Mouse (Mus musculus) adrenal gland, adult (tissue): Measurements from ENCODE around the gene Zcchc17.

Experiments used
- DNase-seq, 2 experiments: peaks; one replicate each; pipeline ENCODE4 v3.0.0; 2022 to 2023; ENCODE audit warnings: low spot score in 1 of 2; ENCODE audit not compliant: inconsistent age in 2 of 2

The Zcchc17 gene

GRCm38 (mm10) chr4:130289824-130290223 is 69.9 kb downstream of the Zcchc17 start:
- DNase-seq, result no peak

DNA sequence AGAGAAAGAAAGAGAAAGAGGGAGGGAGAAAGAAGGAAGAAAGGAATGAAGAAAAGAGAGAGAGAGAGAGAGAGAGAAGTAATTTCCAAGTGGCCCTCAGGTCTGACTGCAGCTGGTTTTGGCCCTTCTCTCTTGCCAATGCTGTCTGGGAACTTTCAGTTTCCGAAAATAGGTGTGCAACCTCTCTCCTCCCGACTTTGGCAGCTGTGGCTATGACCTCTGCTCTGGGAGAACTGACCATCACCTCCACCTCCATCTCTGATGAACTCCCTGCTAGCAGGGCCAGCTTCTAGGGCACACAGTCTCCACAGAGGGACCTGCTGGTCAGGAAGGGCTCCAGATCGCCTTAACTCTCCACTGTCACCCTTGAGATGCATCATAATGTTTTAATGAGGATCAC is 73.2 kb downstream of the Zcchc17 start:
- DNase-seq, result no peak

- DNase-seq, result no peak
Measured at GRCm38 (mm10) chr4:130283826-130284225, 75.9 kb downstream of the Zcchc17 start.

DNA sequence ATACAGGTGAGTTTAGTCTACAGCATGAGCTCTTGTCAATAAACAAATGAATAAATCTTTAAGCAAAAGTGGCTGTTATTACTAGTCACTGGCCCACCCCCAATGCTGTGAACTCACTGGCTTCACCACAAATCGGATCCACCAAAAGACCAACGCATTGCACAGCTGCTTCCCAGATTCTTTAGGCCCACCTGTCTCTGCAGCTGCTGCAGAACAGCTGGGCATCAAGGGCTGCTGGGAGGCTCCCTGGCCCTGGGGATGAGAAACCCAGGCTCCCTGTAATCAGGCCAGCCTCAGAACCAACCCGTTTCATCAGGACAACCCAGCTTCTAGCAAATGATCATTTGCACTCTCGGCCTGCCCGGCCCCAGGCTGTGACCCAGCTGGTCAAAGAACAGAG is 76.9 kb downstream of the Zcchc17 start:
- DNase-seq, result no peak

DNA sequence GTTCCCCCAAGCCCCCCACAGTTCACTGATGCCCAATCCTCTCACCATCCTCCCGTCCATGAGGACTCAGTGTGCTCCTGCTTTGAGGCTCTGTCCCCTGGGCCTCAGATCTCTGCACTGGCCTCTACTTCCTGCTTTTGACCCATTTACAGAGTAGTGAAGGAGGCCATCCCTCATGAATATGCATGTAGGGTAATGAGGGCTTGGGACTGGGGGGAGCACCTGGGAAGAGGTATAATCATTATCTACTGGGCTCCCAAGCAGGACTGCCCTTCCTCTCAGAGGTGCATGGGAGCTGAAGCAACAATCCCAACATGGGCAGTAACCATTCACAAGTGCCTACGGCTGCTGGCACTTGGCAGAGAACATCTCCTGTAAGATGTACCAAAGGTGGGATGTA is 80.6 kb downstream of the Zcchc17 start, which contains the start of gene Serinc2:
Gene Serinc2 (minus strand): TSS at position 101 of the 400 bp plus-strand sequence.
- DNase-seq, result no peak

DNA sequence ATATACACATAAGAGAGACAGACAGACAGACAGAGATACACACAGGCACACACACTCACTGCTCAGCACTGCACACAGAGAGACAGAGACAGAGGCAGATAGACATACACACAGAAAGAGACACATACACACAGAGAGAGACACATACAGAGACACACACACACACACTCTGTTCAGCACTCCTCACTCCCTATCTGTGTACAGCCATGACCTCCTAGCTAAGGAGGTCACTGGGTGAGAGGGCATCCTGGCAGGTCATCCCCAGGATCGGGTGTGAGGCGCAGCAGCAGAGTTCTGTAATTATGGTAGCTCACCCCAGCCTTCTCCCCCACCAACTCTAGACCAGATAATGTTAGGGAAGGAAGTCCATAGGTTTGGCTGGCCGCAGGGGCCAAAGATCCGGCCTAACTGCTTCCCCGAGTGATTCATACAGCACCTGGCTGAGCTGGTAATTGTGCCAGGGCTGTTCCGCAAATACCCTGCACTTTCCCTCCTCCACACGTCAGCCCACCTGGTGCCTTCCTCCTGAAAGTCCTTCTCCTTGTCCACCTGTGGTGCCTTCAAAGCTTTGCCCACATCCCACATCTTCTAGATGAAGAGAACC is 83.1 kb downstream of the Zcchc17 start:
- DNase-seq, result no peak

GRCm38 (mm10) chr4:130275823-130276105 is 84.0 kb downstream of the Zcchc17 start:
- DNase-seq, result no peak

GRCm38 (mm10) chr4:130275016-130275822 is 84.5 kb downstream of the Zcchc17 start:
- no peak for DNase-seq

- no peak for DNase-seq
Measured at GRCm38 (mm10) chr4:130274346-130275015, 85.3 kb downstream of the Zcchc17 start.

- DNase-seq, result peak; percentile 69 to 81
Measured at GRCm38 (mm10) chr4:130273698-130274345, 85.9 kb downstream of the Zcchc17 start.

- no peak for DNase-seq
Measured at GRCm38 (mm10) chr4:130270611-130271347, 89.0 kb downstream of the Zcchc17 start.

DNA sequence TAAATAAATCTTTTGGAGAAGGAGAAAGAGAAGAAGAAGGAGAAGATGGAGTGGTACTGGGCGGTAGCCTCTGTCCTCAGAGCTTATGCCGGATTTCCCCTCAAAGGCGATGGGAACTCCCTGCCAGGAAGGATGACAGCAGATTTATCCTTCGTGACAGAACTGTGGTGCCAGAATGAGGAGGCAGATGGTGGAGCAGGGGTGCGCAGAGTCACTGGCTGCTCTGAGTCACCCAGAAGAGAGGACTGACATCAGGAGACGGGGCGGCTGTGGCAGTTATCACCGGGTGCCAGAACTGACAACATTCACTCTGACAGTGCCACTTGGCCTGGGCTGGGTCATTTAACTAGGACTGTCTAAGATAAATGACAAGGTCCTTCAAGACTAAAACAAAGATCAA is 89.7 kb downstream of the Zcchc17 start:
- DNase-seq, result peak; percentile 36 to 41

DNA sequence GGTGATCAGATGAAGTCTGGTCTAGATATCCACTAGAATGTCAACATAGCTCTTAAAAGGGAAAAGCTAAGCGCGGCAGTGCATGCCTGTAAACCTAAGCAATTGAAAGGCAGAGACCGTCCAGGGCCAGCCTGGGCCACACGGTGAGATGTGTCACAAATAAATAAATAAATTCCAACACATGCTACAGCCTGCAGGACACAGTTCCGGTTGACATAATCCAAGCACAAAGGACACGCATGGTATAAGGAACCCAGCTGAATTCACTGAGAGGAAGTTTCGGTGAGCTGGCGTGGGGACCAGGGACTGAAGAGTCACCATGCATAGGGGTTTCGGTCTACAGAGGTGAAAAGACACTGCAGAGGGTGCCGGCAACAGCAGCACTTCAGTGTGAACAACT is 91.0 kb downstream of the Zcchc17 start:
- DNase-seq, result no peak

DNA sequence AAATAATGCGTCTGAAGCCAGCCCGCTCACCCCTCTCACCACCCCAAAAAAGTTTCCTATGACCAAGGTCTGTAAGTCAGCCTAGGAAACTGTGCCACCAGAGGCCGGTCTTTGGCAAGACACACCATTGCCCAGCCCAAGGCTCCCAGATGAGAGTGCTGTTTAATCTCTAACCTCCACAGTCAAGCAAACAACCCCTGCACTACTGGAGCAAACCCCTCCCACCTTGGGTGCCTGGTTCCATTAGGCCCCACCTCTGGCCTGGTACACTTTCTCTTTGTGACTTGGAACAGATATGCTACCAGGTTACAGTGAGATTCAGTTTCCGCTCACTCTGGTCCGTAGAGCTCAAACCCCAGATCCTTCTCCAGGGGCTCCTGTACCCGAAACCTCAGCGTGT is 92.7 kb downstream of the Zcchc17 start:
- no peak for DNase-seq

DNA sequence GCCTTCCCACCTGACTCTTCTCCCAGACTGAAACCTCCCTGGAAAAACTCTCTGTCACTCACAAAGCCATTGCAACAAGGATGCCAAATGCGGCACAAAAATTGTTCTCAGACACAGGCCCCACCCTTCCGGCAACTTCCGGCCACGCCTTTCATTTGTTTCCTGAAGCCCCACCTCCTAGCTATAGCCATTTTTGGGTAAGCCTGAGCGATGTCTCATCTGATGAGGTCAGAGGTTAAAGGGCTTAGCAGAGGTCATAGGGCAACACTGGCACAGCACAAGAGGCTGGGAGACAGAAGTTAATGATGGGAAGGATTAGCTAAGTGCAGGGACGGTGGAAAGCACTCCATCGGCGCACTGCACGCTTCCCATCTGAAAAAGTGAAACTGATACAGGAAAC is 93.1 kb downstream of the Zcchc17 start:
- no peak for DNase-seq
